10 mouse cellular contexts compared by ENCODE assay signal in the genomic region with DNA sequence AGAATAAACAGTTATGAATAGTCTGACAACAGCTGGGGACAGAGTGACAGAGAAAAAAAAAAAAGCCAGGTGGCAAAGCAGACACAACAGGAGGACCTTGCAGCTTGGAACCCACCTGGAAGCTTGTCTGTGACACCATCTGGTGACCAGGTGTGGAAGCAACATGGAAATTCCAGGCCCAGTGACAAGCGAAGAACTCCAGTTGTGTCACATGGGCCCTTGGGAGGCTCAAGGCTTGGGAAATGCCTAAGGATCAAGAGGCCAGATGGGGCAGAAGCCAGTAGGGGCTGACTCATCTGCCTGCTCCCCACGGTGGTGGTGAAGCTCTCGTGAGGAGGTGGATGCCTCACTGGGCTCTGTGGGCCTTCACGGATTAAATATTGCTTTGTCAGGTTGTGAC. TPM values are rescaled to one million over a fixed set of nuclear protein-coding genes. Genes with fewer than 3 reads are reported as not detected.
DNase-seq lines count a peak whose midpoint lies in the region; ATAC-seq and TF ChIP-seq lines count a peak whose summit lies in the region.
"Had no signal": no experiment of that assay in that cellular context is flagged by ENCODE, and none has a peak within 500 bp of the region (broad histone marks: within the 10 kb centered on the region; RNA-seq: fewer than 3 reads in every experiment).

No protein-coding gene starts in this region.

- H3K36me3 ChIP-seq in heart, embryonic 14.5 days (ENCODE audit: control insufficient read depth, insufficient read depth, low read length) = no peaks in the 10 kb centered on the region
- no peaks in the 10 kb centered on the region for H3K36me3 ChIP-seq in C2C12 (ENCODE audit: control insufficient read depth, insufficient read depth)
- no peaks in the 10 kb centered on the region for H3K36me3 ChIP-seq in limb, embryonic 11.5 days (ENCODE audit: control insufficient read depth, insufficient read depth, low read length)

- no peak for ATAC-seq in heart, embryonic 14.5 days (ENCODE audit: insufficient number of reproducible peaks, insufficient read depth, low FRiP score, low read depth)
- no peak for ATAC-seq in limb, embryonic 11.5 days (ENCODE audit: insufficient number of reproducible peaks, low FRiP score, low TSS enrichment, low read depth)
- ATAC-seq: inflammation-experienced regulatory T-cells, adult 6 months; Patski had no signal

- H3K27me3 ChIP-seq in heart, embryonic 14.5 days (ENCODE audit: control insufficient read depth, insufficient read depth, low read length) = no peaks in the 10 kb centered on the region
- H3K27me3 ChIP-seq in C2C12 (ENCODE audit: control insufficient read depth, insufficient read depth, insufficient read length) = no peaks in the 10 kb centered on the region
- no peaks in the 10 kb centered on the region for H3K27me3 ChIP-seq in limb, embryonic 11.5 days (ENCODE audit: control insufficient read depth, insufficient read depth, low read length)
- H3K27me3 ChIP-seq: Patski had no signal

- H3K4me1 ChIP-seq in heart, embryonic 14.5 days (ENCODE audit: control insufficient read depth in 2 of 2, insufficient read depth in 2 of 2, low read length in 2 of 2) = peaks cover 32 to 50% of the 10 kb centered on the region in 2 experiments
- H3K4me1 ChIP-seq in limb, embryonic 11.5 days (ENCODE audit: control insufficient read depth, insufficient read depth, low read length) = peaks cover 13% of the 10 kb centered on the region

- intact Hi-C loops in heart, postnatal 14 days (cut with DNase I) = loop anchor here (5.0 kb wide), 2 partner anchors 47 to 78 kb away; a partner anchor contains a TSS

- no peak for DNase-seq in heart, postnatal 14 days
- DNase-seq in adrenal gland, postnatal 36 days = peak; percentile 64 to 70
- DNase-seq in limb, embryonic 11.5 days (ENCODE audit: low spot score) = peak; percentile 58
- DNase-seq in natural killer cell, adult 2 months (ENCODE audit: low spot score in 2 of 2) = no peak
- no peak for DNase-seq in urinary bladder, postnatal 10 days (ENCODE audit: low spot score)
- DNase-seq: lung, adult 18-20 months had no signal

- no peaks in the 10 kb centered on the region for H3K9me3 ChIP-seq in heart, embryonic 14.5 days (ENCODE audit: control insufficient read depth, low read length)
- H3K9me3 ChIP-seq in limb, embryonic 11.5 days (ENCODE audit: control insufficient read depth, low read length) = no peaks in the 10 kb centered on the region

- H3K27ac ChIP-seq in heart, embryonic 14.5 days (replicated peaks in 1 of 2; ENCODE audit: control insufficient read depth in 1 of 2, insufficient read depth in 1 of 2, low read depth in 2 of 2, low read length in 2 of 2) = peak overlapping the region; percentile 48 to 78; a peak in 3 of 4 replicates
- no peak overlapping the region for H3K27ac ChIP-seq in limb, embryonic 11.5 days (replicated peaks; ENCODE audit: low read depth, low read length)

- 50% methylated on average over 4 of the region's 4 CpGs for WGBS in heart, embryonic 14.5 days
- 42% methylated on average over 4 of the region's 4 CpGs for WGBS in limb, embryonic 11.5 days

- H3K4me3 ChIP-seq in heart, embryonic 14.5 days (ENCODE audit: control insufficient read depth in 1 of 2, insufficient read depth in 1 of 2, low read depth in 1 of 2, low read length in 2 of 2) = no peak overlapping the region
- H3K4me3 ChIP-seq in C2C12 (ENCODE audit: insufficient read depth, poor library complexity, severe bottlenecking) = no peak overlapping the region
- H3K4me3 ChIP-seq in limb, embryonic 11.5 days (ENCODE audit: low read depth, low read length) = no peak overlapping the region

- TF ChIP-seq CTCF in C2C12 (IDR thresholded peaks at IDR 0.05; ENCODE audit: control insufficient read depth, insufficient read depth, insufficient read length) = no peak

- H3K79me2 ChIP-seq in C2C12 (ENCODE audit: control insufficient read depth, insufficient read depth) = no peaks in the 10 kb centered on the region

- H3ac ChIP-seq in C2C12 (ENCODE audit: control insufficient read depth, insufficient read length, low read depth) = no peak overlapping the region

- peak overlapping the region; percentile 28; the same call in 1 of the 2 replicates for H3K9ac ChIP-seq in heart, embryonic 14.5 days (ENCODE audit: low read length)
- H3K9ac ChIP-seq in limb, embryonic 11.5 days (ENCODE audit: low read length) = no peak overlapping the region

- H3K79me3 ChIP-seq in C2C12 (ENCODE audit: low read depth) = no peaks in the 10 kb centered on the region

- no peak overlapping the region for H3K4me2 ChIP-seq in heart, embryonic 14.5 days (ENCODE audit: low read length)
- no peak overlapping the region for H3K4me2 ChIP-seq in limb, embryonic 11.5 days (ENCODE audit: low read depth, severe bottlenecking)

TF ChIP-seq in C2C12, 6 proteins besides CTCF, POLR2A, EP300 and RAD21:
- no peak for TF ChIP-seq MYOG (IDR thresholded peaks at IDR 0.05; ENCODE audit: control insufficient read depth, extremely low read depth, insufficient read length)
- no peak for TF ChIP-seq CEBPB (IDR thresholded peaks at IDR 0.05; ENCODE audit: low read depth)
- no peak for TF ChIP-seq MYOD1 (IDR thresholded peaks at IDR 0.05; ENCODE audit: control insufficient read depth, insufficient read length, low read depth)
- no peak for TF ChIP-seq FOSL1 (IDR thresholded peaks at IDR 0.05; ENCODE audit: insufficient read depth, low read length, poor library complexity, severe bottlenecking)
- peak; percentile 32 for TF ChIP-seq USF1 (IDR thresholded peaks at IDR 0.05; ENCODE audit: low read depth)
- no peak for TF ChIP-seq MAX (IDR thresholded peaks at IDR 0.05)

RNA-seq across cellular contexts. Expression of a gene that starts 45.7 kb away (rescaled TPM):
- 45.2 and 56.6 TPM in 2 replicates for polyA plus RNA-seq in heart, embryonic 14.5 days (2014; fragmentation: Nextera tagmentation; extraction: Ambion mirVana)
- total RNA-seq in heart, postnatal 14 days (2021) = 10 to 100 TPM; 72.5 to 75.2 TPM
- polyA plus RNA-seq in C2C12 (2012; fragmentation: generic; extraction: Trizol) = 29.1 TPM
- 100 to 1,000 TPM; 253 to 287 TPM for total RNA-seq in adrenal gland, postnatal 36 days (2021)
- polyA plus RNA-seq in limb, embryonic 11.5 days (2014; fragmentation: Nextera tagmentation; extraction: Ambion mirVana) = 21.7 and 22.4 TPM in 2 replicates

Comparison
In these comparisons a context has a peak if more than half of its experiments do, and no peak if none do; other contexts are left out.
1. DNase-seq: peak in adrenal gland, postnatal 36 days (2 of 2) and limb, embryonic 11.5 days (single experiment); none in heart, postnatal 14 days (0 of 2), natural killer cell, adult 2 months (0 of 2) and urinary bladder, postnatal 10 days (single experiment).